Mouse (Mus musculus): ENCODE measurements around the gene Zfp13. TPM values are rescaled to one million over a fixed set of nuclear protein-coding genes. Genes with fewer than 3 reads are reported as not detected.

Zfp13 gene
- total RNA-seq (2014; fragmentation: Nextera tagmentation) (not detected in 2 replicates), total RNA-seq (2017) (not detected in 2 replicates)

GRCm38 (mm10) chr17:23598582-23599552, at the start of gene Zfp13:
Gene Zfp13, minus strand, starts transcription at chr17:23599487.
- ATAC-seq (replicated peaks; ENCODE audit: low FRiP score, low TSS enrichment, poor library complexity, severe bottlenecking): peak; percentile 95

- no peak for ATAC-seq (replicated peaks; ENCODE audit: low FRiP score, low TSS enrichment, poor library complexity, severe bottlenecking)
Observed at GRCm38 (mm10) chr17:23645894-23646293, 46.6 kb upstream of the Zfp13 start.

DNA sequence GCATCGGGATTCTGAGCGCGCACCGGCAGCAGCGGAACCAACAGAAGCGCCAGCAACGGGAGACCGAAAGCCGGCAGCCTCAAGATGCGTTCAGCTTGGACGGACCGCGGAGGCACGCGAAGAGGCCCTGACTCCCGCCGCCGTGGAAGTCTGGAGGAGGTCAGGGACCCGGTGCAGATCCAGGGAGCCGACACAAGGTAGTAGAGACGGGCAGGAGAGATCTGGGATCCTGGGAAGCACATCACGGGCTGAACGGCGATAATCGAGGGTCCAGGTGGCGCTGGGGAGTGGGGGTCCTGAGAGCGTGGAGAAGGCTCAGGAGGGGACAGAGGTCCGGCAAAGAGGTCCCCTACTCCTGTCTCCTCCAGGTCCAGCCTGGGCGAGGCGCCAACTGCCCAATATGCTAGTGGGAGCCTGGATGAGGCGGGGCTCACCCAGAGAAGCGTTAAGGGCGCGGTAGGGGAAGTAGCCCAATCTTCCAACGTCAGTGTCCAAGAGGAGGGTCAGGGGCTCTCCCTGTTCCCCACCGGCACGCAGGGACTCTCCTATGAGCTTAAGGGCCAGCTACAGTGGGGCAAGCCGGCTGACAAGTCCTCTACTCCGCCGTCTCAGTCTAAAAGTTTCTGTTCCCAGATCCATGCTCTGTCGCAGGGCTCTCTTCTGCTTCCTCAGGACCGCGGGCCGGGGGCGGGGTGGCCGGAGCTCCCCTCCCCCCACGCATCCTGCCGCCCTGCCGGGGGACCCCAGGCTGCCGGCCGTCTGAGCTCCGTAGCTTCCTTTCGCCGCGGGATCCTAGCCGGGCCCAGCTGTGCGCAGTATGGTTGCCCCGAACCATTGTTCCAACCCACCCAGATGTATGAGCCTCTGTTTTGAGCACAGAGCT, 45.6 kb upstream of the Zfp13 start, which contains the start of gene Mmp25:
Gene Mmp25 (minus strand): TSS at position 665 of the 883 bp plus-strand sequence.
- 0 out of 2 replicates have a peak, but pooled peaks have one; percentile 22 for ATAC-seq (replicated peaks; ENCODE audit: low FRiP score, low TSS enrichment, poor library complexity, severe bottlenecking)

DNA sequence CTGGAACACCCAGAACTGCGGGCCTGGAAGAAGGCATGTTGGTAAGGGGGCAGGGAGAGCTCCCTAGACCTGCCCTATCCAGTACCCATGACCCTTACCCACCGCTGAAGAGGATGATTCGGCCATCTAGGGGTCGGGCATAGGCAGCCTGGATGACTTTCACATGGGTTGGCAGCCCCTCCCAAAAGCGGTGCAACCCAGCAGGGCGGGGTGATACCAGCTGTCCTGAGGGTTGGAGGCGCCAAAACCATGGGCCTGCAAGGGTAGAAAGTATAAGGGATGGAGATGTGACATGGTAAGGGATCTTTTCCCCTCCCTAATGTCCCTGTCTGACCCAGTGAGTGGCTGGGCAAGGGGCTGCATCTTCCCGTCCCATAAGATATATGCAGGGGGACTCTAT, 32.0 kb upstream of the Zfp13 start:
- ATAC-seq (replicated peaks; ENCODE audit: low FRiP score, low TSS enrichment, poor library complexity, severe bottlenecking): no peak

GRCm38 (mm10) chr17:23630195-23631020, 31.1 kb upstream of the Zfp13 start:
- ATAC-seq (replicated peaks; ENCODE audit: low FRiP score, low TSS enrichment, poor library complexity, severe bottlenecking): peak; percentile 99

GRCm38 (mm10) chr17:23627813-23628212, 28.5 kb upstream of the Zfp13 start:
- no peak for ATAC-seq (replicated peaks; ENCODE audit: low FRiP score, low TSS enrichment, poor library complexity, severe bottlenecking)

GRCm38 (mm10) chr17:23620351-23620750, 21.1 kb upstream of the Zfp13 start:
- no peak for ATAC-seq (replicated peaks; ENCODE audit: low FRiP score, low TSS enrichment, poor library complexity, severe bottlenecking)

- ATAC-seq (replicated peaks; ENCODE audit: low FRiP score, low TSS enrichment, poor library complexity, severe bottlenecking): peak; percentile 68
Observed at GRCm38 (mm10) chr17:23617087-23617486, 17.8 kb upstream of the Zfp13 start.

GRCm38 (mm10) chr17:23610361-23610800, 11.1 kb upstream of the Zfp13 start:
- ATAC-seq (replicated peaks; ENCODE audit: low FRiP score, low TSS enrichment, poor library complexity, severe bottlenecking): peak; percentile 96

DNA sequence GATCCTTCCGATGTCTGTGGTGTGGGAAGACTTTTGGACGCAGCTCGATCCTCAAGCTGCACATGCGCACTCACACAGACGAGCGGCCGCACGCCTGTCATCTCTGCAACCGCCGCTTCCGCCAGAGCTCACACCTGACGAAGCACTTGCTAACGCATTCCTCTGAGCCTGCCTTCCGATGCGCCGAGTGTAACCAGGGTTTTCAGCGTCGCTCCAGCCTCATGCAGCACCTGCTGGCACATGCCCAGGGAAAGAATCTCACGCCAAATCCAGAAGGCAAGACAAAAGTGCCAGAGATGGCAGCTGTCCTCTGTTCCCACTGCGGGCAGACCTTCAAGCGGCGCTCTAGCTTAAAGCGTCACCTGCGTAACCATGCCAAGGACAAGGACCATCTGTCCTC, 10.3 kb upstream of the Zfp13 start:
- no peak for ATAC-seq (replicated peaks; ENCODE audit: low FRiP score, low TSS enrichment, poor library complexity, severe bottlenecking)

GRCm38 (mm10) chr17:23605220-23605619, 5.9 kb upstream of the Zfp13 start:
- no peak for ATAC-seq (replicated peaks; ENCODE audit: low FRiP score, low TSS enrichment, poor library complexity, severe bottlenecking)

DNA sequence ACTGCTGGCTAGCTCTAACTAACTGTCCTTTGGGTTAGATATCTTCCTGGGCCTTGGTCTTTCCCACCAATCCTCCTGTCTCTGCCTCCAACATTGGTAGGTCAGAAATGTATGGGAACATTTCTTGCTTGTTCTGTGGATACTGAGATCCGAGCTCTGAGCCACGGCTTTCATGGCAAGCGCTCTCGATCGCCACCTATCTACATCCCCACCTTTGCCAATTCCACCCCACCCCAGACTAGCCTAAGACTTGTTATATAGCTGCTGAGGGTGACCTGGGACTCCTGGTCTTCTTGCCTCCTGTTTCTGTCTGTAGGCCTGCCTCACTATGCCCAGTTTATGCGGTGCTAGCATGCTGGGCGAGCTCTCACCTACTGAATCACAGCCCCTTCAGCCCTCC, 5.1 kb upstream of the Zfp13 start:
- no peak for ATAC-seq (replicated peaks; ENCODE audit: low FRiP score, low TSS enrichment, poor library complexity, severe bottlenecking)

DNA sequence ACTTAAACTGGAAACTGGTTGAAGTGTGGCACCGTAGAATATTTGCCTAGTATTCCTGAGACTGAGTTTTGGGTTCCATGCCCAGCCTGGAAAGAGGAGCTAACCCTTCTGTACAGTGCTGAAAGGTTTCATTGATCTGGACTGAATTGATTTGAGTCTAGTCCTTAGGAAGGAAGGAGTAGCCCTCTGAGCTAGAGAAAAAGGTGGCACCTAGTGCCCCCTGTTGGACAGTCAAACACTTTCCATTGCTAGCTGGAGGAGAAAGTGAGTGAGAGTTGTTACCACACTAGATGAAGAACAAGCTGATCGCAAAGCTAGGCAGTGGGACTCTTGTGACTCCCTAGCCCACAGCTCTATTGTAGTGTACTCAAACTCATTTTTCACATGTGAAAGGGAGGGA, 4.3 kb upstream of the Zfp13 start:
- 0 out of 2 replicates have a peak, but pooled peaks have one; percentile 28 for ATAC-seq (replicated peaks; ENCODE audit: low FRiP score, low TSS enrichment, poor library complexity, severe bottlenecking)

DNA sequence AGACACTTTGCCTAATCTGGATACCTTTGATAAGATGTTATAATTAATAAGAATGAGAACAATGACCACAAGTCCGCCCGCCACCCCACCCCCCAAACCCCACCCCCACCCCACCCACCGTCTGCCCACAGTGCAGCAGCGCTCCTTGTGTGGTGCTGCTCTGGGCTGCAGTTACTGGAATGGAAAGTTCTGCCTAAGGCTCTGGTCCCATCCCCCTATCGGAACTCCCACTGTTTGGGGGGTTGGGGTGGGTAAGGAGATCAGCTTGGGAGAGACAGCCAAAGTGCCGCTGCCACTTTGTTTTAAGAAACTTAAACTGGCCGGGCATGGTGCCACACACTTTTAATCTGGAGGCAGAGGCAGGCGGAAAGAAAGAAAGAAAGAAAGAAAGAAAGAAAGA, 3.8 kb upstream of the Zfp13 start:
- no peak for ATAC-seq (replicated peaks; ENCODE audit: low FRiP score, low TSS enrichment, poor library complexity, severe bottlenecking)

- no peak for ATAC-seq (replicated peaks; ENCODE audit: low FRiP score, low TSS enrichment, poor library complexity, severe bottlenecking)
Observed at GRCm38 (mm10) chr17:23601836-23602585, 2.7 kb upstream of the Zfp13 start.

DNA sequence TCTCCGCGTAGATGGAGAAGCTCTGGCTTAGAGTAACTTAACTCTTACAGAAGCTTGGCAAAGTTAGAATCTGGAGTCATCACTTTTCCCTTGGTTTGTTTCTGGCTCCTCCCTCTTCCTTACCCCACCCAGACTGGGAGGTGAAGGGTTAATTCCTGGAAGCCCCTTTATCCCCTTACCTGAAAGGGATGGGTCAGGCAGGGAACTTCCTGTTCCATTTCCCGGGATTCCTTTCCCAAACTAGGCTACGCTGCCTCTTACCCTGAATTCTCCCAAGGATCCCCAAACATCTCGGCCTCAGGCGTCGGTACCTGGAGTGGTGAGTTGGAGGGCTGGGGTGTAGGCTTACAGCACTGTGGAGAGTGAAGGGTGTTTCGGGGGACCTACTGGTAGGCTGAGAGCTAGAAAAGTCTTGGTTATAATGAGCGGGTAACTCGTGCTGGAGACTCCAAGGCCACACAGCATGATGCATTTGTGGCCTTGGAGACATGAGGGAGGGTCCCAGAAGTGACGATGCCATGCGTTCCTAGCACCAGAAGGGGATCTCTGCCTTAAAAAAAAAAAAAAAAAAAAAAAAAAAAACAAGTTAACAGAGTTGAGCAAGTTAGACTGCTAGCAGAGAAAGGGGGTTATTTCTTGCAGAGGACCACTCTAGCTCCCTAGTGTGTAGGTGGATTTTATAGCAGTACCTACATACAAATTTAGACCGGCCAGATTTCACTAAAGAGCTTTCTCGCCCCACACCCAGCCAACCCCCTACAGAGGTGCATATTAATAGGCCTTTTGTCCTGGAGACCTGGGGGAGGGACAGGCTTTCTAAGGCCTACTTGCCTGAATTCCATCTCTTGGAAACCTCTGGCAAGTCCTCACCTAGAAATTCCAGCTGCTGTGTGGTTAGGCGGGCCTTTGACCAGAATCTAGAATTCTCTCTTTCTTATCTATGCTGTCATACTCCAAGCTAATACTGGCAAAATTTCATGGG, 1.6 kb upstream of the Zfp13 start, which contains the start of gene Zscan10:
Gene Zscan10 (plus strand): TSS at position 216 of the 982 bp plus-strand sequence.
- ATAC-seq (replicated peaks; ENCODE audit: low FRiP score, low TSS enrichment, poor library complexity, severe bottlenecking): no peak

DNA sequence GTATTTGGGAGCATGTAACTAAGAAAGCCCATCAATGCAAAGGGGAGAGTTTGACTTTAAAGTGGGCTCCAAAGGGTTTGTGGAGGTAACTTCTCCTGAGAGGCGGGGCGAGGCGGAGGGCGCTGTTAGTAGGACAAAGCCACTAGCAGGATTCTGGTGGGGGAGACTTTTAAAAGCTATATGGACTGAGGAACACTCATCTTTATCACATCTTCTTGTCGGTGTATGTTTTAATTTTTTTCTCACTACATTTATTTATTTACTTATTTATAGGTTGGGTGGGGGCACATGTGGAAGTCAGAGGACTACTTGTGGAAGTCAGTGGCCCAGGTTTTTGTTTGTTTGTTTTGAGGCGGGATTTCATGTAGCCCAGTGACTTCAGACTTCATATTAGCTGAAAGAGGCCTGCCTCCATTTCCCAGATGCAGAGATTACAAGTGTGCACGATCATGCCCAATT, 347 bp upstream of the Zfp13 start:
- ATAC-seq (replicated peaks; ENCODE audit: low FRiP score, low TSS enrichment, poor library complexity, severe bottlenecking): peak; percentile 30; the same call in 1 of the 2 replicates

Data from megakaryocyte-erythroid progenitor cell, adult 5-6 weeks (primary cell).